Mouse (Mus musculus) yolk sac, embryonic 10.5 days (tissue): ENCODE measurements around the gene Icmt.

Source experiments
- DNase-seq: peaks from one replicate; pipeline ENCODE4 v3.0.0-alpha.2; 2017; ENCODE audit warnings: low spot score

Gene Icmt

GRCm38 (mm10) chr4:152274681-152275131, 22.3 kb upstream of the Icmt start:
- peak; percentile 53 for DNase-seq

GRCm38 (mm10) chr4:152276389-152277347, 20.4 kb upstream of the Icmt start:
- peak; percentile 73 for DNase-seq

GRCm38 (mm10) chr4:152277916-152278315, 19.1 kb upstream of the Icmt start:
- no peak for DNase-seq

GRCm38 (mm10) chr4:152278986-152279385, 18.0 kb upstream of the Icmt start:
- DNase-seq: no peak

GRCm38 (mm10) chr4:152281601-152282000, 15.4 kb upstream of the Icmt start:
- DNase-seq: no peak

GRCm38 (mm10) chr4:152282721-152283120, 14.3 kb upstream of the Icmt start:
- DNase-seq: no peak

GRCm38 (mm10) chr4:152283186-152283950, 13.7 kb upstream of the Icmt start:
- peak; percentile 73 for DNase-seq

- DNase-seq: no peak
Measured at GRCm38 (mm10) chr4:152285505-152285904, 11.5 kb upstream of the Icmt start.

GRCm38 (mm10) chr4:152286183-152286582, 10.8 kb upstream of the Icmt start:
- no peak for DNase-seq

GRCm38 (mm10) chr4:152286887-152287286, 10.1 kb upstream of the Icmt start:
- peak; percentile 48 for DNase-seq

GRCm38 (mm10) chr4:152287317-152288120, 9.5 kb upstream of the Icmt start:
- DNase-seq: no peak

GRCm38 (mm10) chr4:152288398-152288945, 8.6 kb upstream of the Icmt start:
- DNase-seq: no peak

GRCm38 (mm10) chr4:152290385-152290784, 6.6 kb upstream of the Icmt start:
- no peak for DNase-seq

GRCm38 (mm10) chr4:152290991-152291390, 6.0 kb upstream of the Icmt start:
- no peak for DNase-seq

- no peak for DNase-seq
Measured at GRCm38 (mm10) chr4:152291562-152291961, 5.5 kb upstream of the Icmt start, which contains the start of gene Hes3. Gene Hes3, minus strand, starts transcription at chr4:152291662.

GRCm38 (mm10) chr4:152292102-152292765, 4.8 kb upstream of the Icmt start:
- no peak for DNase-seq

- DNase-seq: no peak
Measured at GRCm38 (mm10) chr4:152294188-152294929, 2.7 kb upstream of the Icmt start.

- DNase-seq: no peak
Measured at GRCm38 (mm10) chr4:152295916-152296315, 1.1 kb upstream of the Icmt start.

- DNase-seq: no peak
Measured at GRCm38 (mm10) chr4:152296371-152296770, 656 bp upstream of the Icmt start.

GRCm38 (mm10) chr4:152298836-152299235, 1.8 kb downstream of the Icmt start:
- DNase-seq: no peak
